Mouse (Mus musculus) thymus, postnatal 4 days (tissue): ENCODE measurements around the gene Bcl2l11.
A peak's percentile ranks its signal among the peaks of the same experiment; 100 is the strongest.
"Not testable (repeated sequence)": the region's sequence is repeated elsewhere in the genome, so short reads cannot be mapped to it uniquely, and the experiment has no call there.

Source experiments
- DNase-seq: peaks from one replicate; pipeline ENCODE4 v3.0.0; 2021

Bcl2l11 gene

DNA sequence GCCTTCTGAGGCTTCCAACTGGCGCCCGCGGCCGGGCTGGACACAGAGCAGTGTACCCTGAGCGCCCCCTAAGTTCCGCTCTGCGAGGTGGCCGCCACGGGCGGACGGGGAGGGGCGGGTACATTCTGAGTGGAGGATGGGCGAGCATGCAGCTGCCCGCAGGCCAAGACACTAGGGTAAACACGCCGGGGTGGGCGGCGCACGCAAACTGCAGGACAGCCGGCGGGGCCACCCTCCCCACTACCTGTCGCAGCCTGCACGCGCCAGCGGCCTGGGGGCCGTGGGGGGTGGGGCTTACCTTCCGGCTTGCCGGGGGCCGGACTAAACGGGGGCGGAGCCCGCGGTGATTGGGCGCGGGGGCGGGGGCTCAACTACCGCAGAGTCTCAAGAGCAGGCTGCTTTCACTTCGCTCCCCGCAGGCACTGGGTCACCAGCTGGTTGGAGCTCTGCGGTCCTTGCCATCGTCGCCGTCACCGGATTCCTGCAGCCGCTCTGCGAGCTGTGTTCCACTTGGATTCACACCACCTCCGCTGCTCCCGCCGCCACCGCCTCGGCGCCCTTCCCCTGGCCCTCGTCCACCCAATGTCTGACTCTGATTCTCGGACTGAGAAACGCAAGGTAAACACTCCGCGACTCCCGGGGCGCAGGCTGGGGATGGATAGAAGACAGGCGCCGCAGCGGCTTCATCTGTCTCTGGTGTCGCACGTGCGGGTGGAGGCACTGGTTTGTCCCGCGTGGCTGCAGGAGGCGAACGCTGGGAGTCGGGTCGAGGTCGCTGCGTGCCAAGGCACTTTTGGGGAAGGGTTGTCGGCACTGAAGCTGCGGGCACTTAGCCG, at the start of gene Bcl2l11:
Gene Bcl2l11, plus strand, starts transcription at position 404 of the 836 bp plus-strand sequence.
- peak; percentile 99 for DNase-seq

DNA sequence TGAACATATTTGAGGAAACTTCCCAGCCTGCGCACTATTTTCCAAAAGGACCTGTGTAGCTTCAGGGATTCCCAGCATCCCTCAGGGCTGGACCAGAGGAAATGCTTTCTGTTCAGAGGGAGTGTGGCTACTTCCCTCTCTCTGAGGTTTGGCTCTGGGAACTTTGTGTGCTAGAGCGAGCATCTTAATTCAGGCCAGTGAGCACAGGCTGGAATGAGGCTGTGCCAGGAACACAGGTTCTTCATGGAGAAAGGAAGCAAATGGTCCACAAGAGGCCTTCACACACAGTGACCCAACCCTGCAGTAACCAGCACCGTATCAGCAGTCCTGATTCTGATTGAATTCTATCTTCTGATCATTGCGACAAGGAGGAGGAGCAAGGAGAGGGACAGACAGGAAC, 48.9 kb upstream of the Bcl2l11 start:
- no peak for DNase-seq

GRCm38 (mm10) chr2:128078859-128079258, 47.0 kb upstream of the Bcl2l11 start:
- peak; percentile 68 for DNase-seq

GRCm38 (mm10) chr2:128079316-128079715, 46.5 kb upstream of the Bcl2l11 start:
- no peak for DNase-seq

DNA sequence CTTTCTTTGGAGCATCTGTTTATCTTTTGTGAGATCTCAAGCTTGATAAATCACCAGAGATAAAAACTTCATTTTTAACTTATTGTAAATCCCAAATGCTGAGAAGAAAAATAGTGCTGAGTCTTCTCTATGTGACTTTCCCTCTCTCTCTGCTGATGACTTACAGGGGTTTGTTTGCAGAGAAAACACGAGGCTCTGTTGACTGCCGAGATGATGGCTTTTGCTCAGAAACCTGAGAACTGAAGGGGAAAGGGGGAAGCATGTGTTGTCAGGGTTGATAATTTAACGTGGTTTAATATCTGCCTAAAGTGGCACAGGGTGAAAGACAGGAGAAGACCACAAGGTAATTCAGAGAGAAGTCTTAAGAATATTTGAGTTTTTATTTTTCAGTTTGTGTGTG, 42.0 kb upstream of the Bcl2l11 start:
- DNase-seq, result no peak

DNA sequence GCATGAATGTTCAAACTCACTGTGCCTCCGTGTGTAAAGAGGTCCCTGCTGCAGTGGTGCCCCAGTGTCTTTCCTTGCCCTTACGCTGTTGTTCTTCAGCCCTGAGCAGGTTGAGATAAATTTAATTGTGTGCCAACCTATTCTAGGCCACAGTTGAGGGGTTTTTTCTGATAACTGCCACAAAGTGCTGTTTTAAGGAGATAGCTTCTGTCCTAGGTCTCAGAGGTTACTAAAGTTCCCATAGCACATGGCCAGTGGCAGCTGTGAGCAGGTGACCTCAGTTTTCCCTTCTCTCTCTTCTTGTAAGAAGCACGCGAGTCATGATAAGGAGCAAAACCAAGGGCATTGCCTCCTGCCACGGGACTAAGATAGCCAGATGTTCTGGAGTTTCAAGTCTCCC, 41.2 kb upstream of the Bcl2l11 start:
- DNase-seq, result no peak

GRCm38 (mm10) chr2:128085481-128085880, 40.4 kb upstream of the Bcl2l11 start:
- no peak for DNase-seq

- DNase-seq, result no peak
These were observed 39.4 kb upstream of the Bcl2l11 start for GRCm38 (mm10) chr2:128086301-128086886.

GRCm38 (mm10) chr2:128086996-128087526, 38.8 kb upstream of the Bcl2l11 start:
- DNase-seq, result no peak

DNA sequence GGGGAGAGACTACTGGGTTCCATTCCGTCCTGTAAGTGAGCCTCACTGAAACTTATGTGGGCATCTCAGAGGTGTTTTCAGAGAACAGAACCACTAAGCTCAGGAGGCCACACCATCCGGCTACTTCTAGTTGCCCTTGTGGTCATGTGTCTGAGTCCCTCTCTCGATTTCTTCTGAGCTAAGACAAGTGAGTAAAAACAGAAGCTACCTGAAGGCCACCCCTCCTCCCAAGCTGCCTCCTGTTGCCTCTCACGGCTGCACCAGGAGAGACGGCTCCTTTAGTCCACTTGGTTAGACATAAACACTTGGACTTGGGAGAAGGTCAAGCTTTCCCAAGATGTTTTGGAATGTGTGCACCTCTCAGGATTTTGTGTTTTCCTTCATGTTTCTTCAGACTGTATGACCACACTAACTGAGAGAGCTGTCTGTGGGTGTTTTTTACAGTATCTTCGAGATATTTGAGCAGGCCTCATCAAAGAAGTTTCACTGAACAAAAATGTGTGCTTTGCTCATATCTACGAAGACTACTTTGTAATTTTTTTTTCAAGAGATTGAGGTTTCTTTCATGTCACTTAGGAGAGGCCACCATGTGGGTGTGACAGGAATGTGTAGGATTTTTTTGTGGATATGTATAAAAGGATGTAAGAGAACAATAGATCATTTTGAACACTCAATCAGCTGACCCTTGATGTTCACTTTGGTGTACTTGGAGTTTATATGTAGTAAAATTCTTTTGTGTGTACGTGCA, 37.9 kb upstream of the Bcl2l11 start:
- no peak for DNase-seq

GRCm38 (mm10) chr2:128090283-128090885, 35.5 kb upstream of the Bcl2l11 start:
- DNase-seq, result peak; percentile 28

DNA sequence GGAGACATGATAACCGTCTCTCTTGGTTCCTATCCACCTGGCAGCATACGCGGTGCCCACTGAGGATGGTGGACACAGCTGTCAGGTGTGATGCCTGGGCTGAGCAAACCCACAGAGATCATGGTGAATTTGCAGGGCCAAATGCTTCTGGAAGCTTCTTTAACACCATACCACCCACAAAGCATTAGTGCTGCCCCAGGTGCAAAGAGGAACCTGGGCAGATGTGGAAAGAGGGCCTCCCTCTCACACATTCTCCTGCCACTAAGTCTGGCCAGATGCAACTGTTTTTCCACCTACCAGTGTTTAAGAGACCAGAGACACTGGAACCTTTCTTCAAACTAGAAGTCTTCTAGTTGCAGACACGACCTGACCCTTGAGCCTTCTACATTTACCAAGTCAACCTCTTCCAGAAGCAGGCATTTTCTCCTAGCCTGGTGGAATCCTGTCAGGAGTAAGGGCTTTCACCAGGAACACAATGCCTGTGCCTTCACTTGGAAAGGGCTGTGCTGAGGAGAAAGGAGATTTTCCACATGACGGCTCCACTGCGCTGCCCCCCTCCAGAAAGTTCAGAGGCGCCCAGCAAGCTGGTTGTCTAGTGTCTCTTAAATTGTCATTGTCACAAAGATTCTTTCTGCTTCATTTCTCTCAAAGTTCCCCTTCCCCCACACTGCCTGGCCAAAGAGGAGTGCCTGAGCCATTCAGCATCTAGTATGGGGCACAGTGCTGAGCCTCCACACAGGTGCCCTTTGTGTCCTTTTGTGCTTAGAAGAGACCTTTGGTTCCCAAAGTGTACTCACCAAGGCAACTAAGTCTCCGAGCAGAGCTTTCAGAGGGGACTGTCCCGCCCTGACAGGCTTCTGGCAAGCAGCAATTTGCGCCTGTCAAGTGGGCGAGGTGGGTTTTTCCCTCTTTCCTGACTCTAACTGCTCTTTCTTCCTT, 34.1 kb upstream of the Bcl2l11 start:
- DNase-seq, result peak; percentile 41

- no peak for DNase-seq
These were observed 33.4 kb upstream of the Bcl2l11 start for GRCm38 (mm10) chr2:128092451-128092850.

DNA sequence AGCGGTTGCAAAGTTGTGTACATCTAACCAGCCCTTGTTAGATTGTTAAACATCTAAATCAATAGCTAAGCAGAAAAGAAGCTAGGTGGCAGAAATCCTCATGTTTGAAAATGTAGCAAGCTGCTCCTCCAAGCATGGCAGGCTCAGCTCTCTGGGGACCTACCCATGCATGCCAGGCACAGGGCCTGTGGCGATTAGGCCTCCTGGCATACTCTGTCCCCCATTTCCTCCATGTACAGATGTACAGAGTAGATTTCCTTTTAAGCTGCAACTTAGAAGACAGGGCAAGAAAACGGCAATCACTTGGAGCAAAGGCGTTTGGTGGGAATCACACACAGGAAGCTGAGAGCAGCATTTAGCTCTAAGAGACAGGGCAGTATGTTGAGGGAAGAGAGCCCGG, 31.6 kb upstream of the Bcl2l11 start:
- peak; percentile 30 for DNase-seq

- no peak for DNase-seq
These were observed 31.2 kb upstream of the Bcl2l11 start for GRCm38 (mm10) chr2:128094602-128095001.

GRCm38 (mm10) chr2:128095270-128095669, 30.6 kb upstream of the Bcl2l11 start:
- DNase-seq, result no peak

- no peak for DNase-seq
These were observed 29.8 kb upstream of the Bcl2l11 start for GRCm38 (mm10) chr2:128096070-128096469.

DNA sequence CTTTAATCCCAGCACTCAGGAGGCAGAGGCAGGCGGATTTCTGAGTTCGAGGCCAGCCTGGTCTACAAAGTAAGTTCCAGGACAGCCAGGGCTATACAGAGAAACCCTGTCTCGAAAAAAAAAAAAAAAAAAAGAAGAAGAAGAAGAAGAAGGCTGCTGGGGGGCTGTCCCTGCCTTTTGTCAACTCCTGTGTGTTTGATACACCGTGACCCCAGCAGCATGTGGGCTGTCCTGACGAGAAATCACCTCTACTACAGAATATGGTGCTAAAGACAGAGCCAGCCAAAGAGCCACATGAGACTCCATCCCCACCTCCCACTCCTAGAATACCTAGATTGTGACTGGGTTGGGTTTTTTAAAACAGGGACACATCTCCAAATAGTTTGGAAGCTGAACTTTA, 27.7 kb upstream of the Bcl2l11 start:
- DNase-seq, result not testable (repeated sequence)

DNA sequence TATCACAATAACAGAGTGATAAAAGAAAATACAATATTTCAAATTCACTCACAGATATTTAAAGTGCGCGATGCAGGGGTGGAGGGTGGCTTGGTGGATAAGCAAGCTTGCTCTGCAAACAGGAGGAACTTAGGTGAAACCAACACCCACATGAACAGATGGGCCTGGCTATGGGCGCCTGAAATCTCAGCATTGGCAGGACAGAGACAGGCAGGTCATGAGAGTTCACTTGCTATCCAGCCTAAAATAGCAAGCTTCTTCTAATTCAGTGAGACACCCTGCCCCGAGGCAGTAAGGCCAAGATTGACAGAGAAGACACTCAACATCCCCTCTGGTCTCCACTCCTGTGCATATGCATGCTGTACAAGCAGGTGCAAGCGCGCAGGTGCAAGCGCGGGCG, 23.8 kb upstream of the Bcl2l11 start:
- no peak for DNase-seq

DNA sequence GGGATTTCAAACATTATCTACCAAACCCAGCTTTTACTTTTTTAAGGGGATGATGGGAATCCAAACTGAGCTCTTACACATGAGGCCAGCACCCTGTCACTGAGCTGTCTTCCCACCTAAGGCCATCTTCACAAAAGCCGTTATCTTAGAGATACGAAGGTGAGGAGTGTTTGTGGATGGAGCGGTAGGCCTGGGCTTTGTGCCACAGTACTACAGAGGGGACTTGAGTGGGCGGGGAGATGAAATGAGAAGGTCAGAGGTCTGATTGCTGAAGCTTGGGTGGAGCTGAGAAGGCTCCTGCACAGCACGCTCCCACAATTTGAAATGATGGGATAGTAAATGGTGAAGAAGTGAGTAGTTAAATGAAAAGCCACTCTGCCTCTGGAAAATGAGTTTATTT, 21.0 kb upstream of the Bcl2l11 start:
- no peak for DNase-seq

DNA sequence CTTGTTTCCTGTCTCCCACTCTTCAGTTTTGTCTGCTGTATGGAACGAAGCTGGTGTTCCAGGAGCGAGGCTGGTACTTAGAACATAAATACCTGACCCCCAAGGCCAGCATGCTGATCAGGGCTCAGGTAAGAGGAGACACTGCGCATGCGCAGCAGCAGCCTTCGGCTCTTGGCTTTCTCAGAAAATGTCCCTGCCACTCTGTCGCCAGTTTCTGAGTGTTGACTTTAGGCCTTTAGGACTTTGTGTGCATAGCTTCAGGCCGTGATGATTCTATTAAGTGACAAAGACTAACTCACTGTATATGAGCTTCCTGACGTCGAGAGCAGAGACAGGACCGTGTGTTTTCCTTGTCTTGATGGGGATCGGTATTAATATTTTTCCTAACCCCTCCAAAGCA, 20.2 kb upstream of the Bcl2l11 start:
- no peak for DNase-seq

DNA sequence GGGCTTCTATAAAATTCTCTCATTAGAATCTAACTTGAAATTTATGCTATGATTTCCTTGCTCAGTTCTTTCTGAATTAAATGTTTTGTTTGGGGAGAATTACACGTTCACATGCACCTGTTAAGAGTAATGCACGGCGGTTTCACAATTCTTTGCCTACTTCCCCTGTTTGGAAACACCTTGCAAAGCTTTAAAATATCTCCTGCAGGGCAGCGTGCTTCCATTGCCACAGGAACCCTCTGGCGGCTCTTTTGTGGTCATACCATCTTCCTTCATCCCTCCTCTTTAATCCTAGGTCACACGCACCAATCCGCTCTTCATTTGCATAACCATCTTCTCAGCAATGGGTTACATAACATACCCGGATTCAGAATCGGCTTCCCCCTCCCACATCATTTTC, 14.3 kb upstream of the Bcl2l11 start:
- peak; percentile 2 for DNase-seq
